Mouse (Mus musculus) kidney, postnatal 25 days (tissue): Measurements from ENCODE around the gene Sh2d1a.

ENCODE experiments used
- DNase-seq, 2 experiments: peaks; one replicate each; pipeline ENCODE4 v3.0.0; 2021; ENCODE audit warnings: mixed read lengths in 2 of 2

Gene Sh2d1a

DNA sequence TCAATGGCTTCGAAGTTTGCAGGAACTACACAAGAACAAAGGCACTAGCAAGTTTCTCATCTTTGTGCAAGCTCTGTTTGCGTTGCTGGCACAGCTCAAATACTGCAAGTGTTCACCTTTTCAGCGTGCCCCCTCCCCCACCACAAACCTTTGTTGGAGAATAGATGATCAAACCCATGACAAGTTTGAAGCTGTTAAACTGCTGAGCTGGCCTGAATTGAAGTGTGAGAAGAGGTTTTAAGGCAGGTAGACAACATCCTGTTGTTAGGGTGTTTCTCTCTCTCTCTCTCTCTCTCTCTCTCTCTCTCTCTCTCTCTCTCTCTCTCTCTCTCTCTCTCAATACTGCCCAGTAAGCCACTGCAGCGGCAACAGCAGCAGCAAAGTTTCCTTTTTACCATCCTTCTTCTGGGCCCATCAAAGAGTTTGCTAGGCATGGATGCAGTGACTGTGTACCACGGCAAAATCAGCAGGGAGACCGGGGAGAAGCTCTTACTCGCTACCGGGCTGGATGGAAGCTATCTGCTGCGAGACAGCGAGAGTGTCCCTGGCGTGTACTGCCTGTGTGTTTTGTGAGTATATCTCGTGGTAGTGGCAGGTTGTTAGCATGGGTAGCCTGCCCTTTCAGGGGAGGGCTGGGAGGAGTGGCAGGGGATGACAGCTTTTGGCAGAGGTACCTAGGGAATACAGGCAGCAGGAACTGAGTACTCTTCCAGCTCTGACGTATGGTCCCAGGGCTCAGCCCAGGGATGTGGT is at the start of gene Sh2d1a:
TSS of gene Sh2d1a (plus strand) at position 163 of the 753 bp plus-strand sequence.
- no peak for DNase-seq

- no peak for DNase-seq
Measured at GRCm38 (mm10) chrX:42453001-42453400, 49.3 kb upstream of the Sh2d1a start.

GRCm38 (mm10) chrX:42454533-42454932 is 47.7 kb upstream of the Sh2d1a start:
- DNase-seq = no peak

- peak in 1 of 2 experiments; percentile 31 for DNase-seq
Measured at GRCm38 (mm10) chrX:42489446-42489845, 12.8 kb upstream of the Sh2d1a start, which contains the start of gene Tex13c2. Gene Tex13c2, plus strand, starts transcription at chrX:42489691.

DNA sequence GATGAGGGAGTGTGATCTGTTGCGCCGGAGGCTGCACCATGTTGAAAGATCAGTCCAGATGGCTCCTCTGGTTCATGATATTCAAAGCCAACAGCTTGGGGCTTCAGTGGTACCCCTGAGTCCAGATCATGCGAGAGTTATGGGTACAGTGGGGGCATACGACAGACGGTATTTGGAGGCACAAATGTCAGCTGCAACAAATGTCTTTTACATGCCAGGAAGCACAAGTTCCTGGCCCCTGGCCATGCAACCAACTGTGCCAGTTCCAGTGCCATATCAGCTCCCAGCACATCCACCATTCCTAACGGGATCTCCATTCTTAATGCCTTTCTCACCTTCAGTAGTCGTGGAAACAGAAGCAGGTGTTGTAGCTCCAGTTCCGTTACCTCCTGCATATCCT is 11.9 kb upstream of the Sh2d1a start:
- no peak for DNase-seq

GRCm38 (mm10) chrX:42500538-42500937 is 1.7 kb upstream of the Sh2d1a start:
- DNase-seq = no peak

DNA sequence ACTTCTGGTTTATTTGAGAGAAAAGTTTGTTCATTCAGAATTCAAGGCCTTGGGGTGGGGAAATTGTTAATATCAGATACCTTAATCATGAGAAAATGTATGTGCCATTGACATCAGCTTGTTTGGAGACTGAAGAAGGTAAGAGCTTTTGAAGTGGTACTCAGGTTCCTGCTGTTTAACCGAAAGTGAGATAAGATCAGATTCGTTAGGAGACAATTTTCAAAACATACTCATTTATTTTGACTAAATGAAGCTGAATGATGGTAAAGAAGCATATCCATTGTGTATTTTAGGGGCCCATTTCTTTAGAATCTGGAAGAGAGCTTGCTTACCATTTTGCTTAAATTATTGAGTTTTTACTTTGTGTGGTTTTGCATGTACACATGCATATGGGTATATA is 8.9 kb downstream of the Sh2d1a start:
- no peak for DNase-seq

- DNase-seq = peak in 1 of 2 experiments; percentile 2
Measured at GRCm38 (mm10) chrX:42512567-42512966, 10.3 kb downstream of the Sh2d1a start.

DNA sequence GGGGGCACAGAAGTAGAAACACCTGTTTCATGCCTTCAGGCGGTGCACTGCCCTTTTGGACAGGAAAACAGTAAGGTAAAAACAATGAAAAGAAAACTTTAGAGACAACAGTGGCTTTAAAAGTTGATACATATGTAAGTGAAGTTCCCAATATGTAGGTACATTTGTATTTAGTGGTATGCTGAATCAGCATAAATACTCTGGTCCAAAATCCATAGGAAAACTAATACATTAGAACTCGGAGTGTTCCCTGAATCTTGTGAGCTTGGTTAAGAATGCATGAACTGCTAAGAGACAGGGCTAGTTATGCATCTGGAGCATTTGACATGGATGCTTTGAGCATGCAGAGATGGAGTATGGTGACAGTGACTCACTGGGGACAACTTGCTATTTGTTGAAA is 20.6 kb downstream of the Sh2d1a start:
- no peak for DNase-seq

GRCm38 (mm10) chrX:42530703-42531102 is 28.4 kb downstream of the Sh2d1a start:
- no peak for DNase-seq

GRCm38 (mm10) chrX:42540030-42540755 is 37.9 kb downstream of the Sh2d1a start:
- DNase-seq = no peak

GRCm38 (mm10) chrX:42540756-42541053 is 38.5 kb downstream of the Sh2d1a start:
- peak; percentile 40 to 72 for DNase-seq

- DNase-seq = no peak
Measured at GRCm38 (mm10) chrX:42545076-42545475, 42.8 kb downstream of the Sh2d1a start.

DNA sequence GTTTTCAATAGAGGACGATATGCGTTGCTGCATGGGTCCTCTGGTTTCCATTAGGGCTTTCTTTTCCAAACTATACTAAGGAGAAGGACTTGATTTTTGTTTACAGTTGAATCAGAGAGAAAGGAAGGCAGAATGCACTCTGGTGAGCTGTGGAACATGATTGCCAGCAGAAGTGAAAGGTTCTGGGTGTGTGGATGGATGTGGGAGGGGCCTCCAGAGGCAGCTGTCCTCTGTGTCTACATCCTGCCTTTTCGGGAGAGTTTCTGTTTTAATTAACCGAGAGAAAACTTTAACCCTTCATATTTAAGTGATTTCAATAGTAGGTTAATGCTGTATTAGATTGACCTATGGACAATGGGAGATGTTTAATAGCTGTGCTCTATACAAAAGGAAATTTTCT is 46.3 kb downstream of the Sh2d1a start:
- DNase-seq = no peak

DNA sequence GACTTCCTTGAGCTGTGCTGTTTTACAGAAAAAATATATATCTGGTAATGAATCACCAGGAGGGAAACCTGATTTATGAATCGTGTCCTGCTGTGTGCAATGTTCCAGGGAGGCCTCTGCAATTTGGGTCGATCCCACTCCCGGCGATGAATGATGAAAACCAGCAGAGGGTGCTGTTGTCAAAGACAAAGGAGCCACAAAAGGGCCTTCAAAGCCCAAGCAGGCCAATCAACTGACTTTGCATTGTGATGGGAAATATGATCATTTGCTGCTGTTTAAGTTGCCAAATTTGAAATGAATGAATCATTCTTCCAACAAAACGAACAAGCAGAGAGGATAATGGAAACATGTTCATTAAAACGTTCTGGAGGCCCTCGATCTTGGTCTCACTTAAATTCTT is 55.0 kb downstream of the Sh2d1a start:
- peak in 1 of 2 experiments; percentile 37 for DNase-seq

GRCm38 (mm10) chrX:42558683-42559082 is 56.4 kb downstream of the Sh2d1a start:
- no peak for DNase-seq
